Mouse (Mus musculus) retina, postnatal 7 days (tissue): ENCODE data around the gene Ccdc114.
"Not testable (repeated sequence)": the region's sequence is repeated elsewhere in the genome, so short reads cannot be mapped to it uniquely, and the experiment has no call there.

Source experiments
- DNase-seq: peaks from one replicate; pipeline ENCODE4 v3.0.0-alpha.2; 2012; ENCODE audit warnings: low read depth, low spot score

Gene Ccdc114

GRCm38 (mm10) chr7:45923762-45924428, at the start of gene Ccdc114:
Gene Ccdc114 (plus strand): TSS chr7:45924072.
- no peak for DNase-seq

- DNase-seq: no peak
Measured at GRCm38 (mm10) chr7:45876895-45877294, 47.0 kb upstream of the Ccdc114 start.

GRCm38 (mm10) chr7:45878278-45878677, 45.6 kb upstream of the Ccdc114 start, which contains the start of gene Grin2d:
Gene Grin2d (minus strand): TSS chr7:45878378.
- not testable (repeated sequence) for DNase-seq

- DNase-seq: no peak
Measured at GRCm38 (mm10) chr7:45880531-45880930, 43.3 kb upstream of the Ccdc114 start.

GRCm38 (mm10) chr7:45881011-45881410, 42.9 kb upstream of the Ccdc114 start:
- DNase-seq: no peak

GRCm38 (mm10) chr7:45887246-45887645, 36.6 kb upstream of the Ccdc114 start:
- no peak for DNase-seq

GRCm38 (mm10) chr7:45892651-45893050, 31.2 kb upstream of the Ccdc114 start:
- no peak for DNase-seq

- no peak for DNase-seq
Measured at GRCm38 (mm10) chr7:45895931-45896516, 27.8 kb upstream of the Ccdc114 start.

- peak; percentile 99 for DNase-seq
Measured at GRCm38 (mm10) chr7:45896517-45897257, 27.2 kb upstream of the Ccdc114 start, which contains the start of the genes Syngr4 and Tmem143. Gene Syngr4 (minus strand): TSS chr7:45896714. Gene Tmem143 (plus strand): TSS chr7:45896941.

GRCm38 (mm10) chr7:45897258-45897757, 26.6 kb upstream of the Ccdc114 start:
- DNase-seq: no peak

GRCm38 (mm10) chr7:45898125-45898524, 25.7 kb upstream of the Ccdc114 start:
- not testable (repeated sequence) for DNase-seq

- no peak for DNase-seq
Measured at GRCm38 (mm10) chr7:45901562-45901961, 22.3 kb upstream of the Ccdc114 start.

GRCm38 (mm10) chr7:45902481-45903002, 21.3 kb upstream of the Ccdc114 start:
- no peak for DNase-seq

GRCm38 (mm10) chr7:45906622-45907021, 17.2 kb upstream of the Ccdc114 start:
- no peak for DNase-seq

- DNase-seq: no peak
Measured at GRCm38 (mm10) chr7:45908384-45908783, 15.5 kb upstream of the Ccdc114 start.

- no peak for DNase-seq
Measured at GRCm38 (mm10) chr7:45909145-45909544, 14.7 kb upstream of the Ccdc114 start.

GRCm38 (mm10) chr7:45914067-45914466, 9.8 kb upstream of the Ccdc114 start:
- DNase-seq: no peak

GRCm38 (mm10) chr7:45915011-45915410, 8.9 kb upstream of the Ccdc114 start:
- no peak for DNase-seq

- DNase-seq: peak; percentile 53
Measured at GRCm38 (mm10) chr7:45916056-45917003, 7.5 kb upstream of the Ccdc114 start.

- no peak for DNase-seq
Measured at GRCm38 (mm10) chr7:45917004-45917704, 6.7 kb upstream of the Ccdc114 start.
